ENCODE assay signal across 9 mouse cellular contexts in the genomic region with DNA sequence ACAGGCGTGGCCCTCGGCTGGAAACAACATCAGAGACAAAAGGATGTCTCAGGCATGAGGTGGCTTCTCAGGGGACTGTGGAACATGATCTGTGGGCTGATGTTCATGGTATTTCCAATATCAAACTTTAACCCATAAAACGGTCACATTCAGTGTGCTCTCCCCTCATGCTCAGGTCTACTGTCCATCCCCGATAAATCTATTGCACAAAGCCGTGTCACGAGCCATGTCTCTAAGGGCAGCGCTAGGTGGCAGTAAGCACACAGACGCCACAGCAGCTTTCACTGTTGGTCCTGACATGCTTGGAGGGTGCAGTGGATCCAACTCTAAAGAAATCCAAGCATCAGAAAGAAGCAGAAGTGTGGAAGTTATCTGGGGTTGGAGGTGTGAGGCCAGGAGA. TPM values are rescaled to one million over a fixed set of nuclear protein-coding genes. Genes with fewer than 3 reads are reported as not detected.
A peak's percentile ranks its signal among the peaks of the same experiment; 100 is the strongest.
DNase-seq lines count a peak whose midpoint lies in the region; ATAC-seq and TF ChIP-seq lines count a peak whose summit lies in the region.
"Had no signal": no experiment of that assay in that cellular context is flagged by ENCODE, and none has a peak within 500 bp of the region (broad histone marks: within the 10 kb centered on the region; RNA-seq: fewer than 3 reads in every experiment).

No protein-coding gene starts in this region.

- no peak for DNase-seq in heart, embryonic 10.5 days (ENCODE audit: low spot score)
- peak; percentile 68 to 73 for DNase-seq in cerebellum, postnatal 10 days
- DNase-seq in heart, postnatal 10 days: peak; percentile 51 to 56
- DNase-seq in left cerebral cortex, postnatal 14 days (ENCODE audit: low spot score in 2 of 2): peak; percentile 38 to 43
- DNase-seq in T-cell, adult 2 months (ENCODE audit: low spot score): no peak

- no peaks in the 10 kb centered on the region for H3K4me1 ChIP-seq in heart, embryonic 16.5 days (ENCODE audit: control insufficient read depth, insufficient read depth, low read length)
- peaks cover 2% of the 10 kb centered on the region for H3K4me1 ChIP-seq in heart, embryonic 10.5 days
- no peaks in the 10 kb centered on the region for H3K4me1 ChIP-seq in ES-Bruce4 (ENCODE audit: control insufficient read depth, insufficient read depth, low read length)
- no peaks in the 10 kb centered on the region for H3K4me1 ChIP-seq in midbrain, embryonic 15.5 days

- intact Hi-C loops in heart, postnatal 10 days (cut with DNase I): loop anchor here (2.0 to 5.0 kb wide), 4 partner anchors 103 to 479 kb away; partner anchors contain the start of gene Abhd5
- intact Hi-C loops in left cerebral cortex, postnatal 14 days (cut with DNase I): loop anchor here (1.0 to 5.0 kb wide), 3 partner anchors 62 to 479 kb away; no protein-coding TSS in a partner anchor

- peak; percentile 65 for TF ChIP-seq CTCF in ES-Bruce4 (IDR thresholded peaks at IDR 0.05; ENCODE audit: low read depth, low read length)

- ATAC-seq in heart, embryonic 16.5 days (replicated peaks; ENCODE audit: extremely low read depth, insufficient read depth, low FRiP score): 0 out of 2 replicates have a peak, but pooled peaks have one; percentile 46
- ATAC-seq in midbrain, embryonic 15.5 days (replicated peaks): peak; percentile 62; the same call in 1 of the 2 replicates

- TF ChIP-seq EP300 in ES-Bruce4 (IDR thresholded peaks at IDR 0.05; ENCODE audit: insufficient read depth, low read depth, low read length): no peak

- H3K4me3 ChIP-seq in heart, embryonic 16.5 days (ENCODE audit: low read length): no peak overlapping the region
- H3K4me3 ChIP-seq in heart, embryonic 10.5 days: no peak overlapping the region
- H3K4me3 ChIP-seq in ES-Bruce4 (ENCODE audit: low read depth, low read length): no peak overlapping the region
- H3K4me3 ChIP-seq in midbrain, embryonic 15.5 days: no peak overlapping the region
- H3K4me3 ChIP-seq: heart, embryonic 15.5 days had no signal

- H3K27me3 ChIP-seq in heart, embryonic 16.5 days (ENCODE audit: control insufficient read depth, insufficient read depth, low read length): no peaks in the 10 kb centered on the region
- H3K27me3 ChIP-seq in heart, embryonic 10.5 days (ENCODE audit: insufficient read depth, poor library complexity, severe bottlenecking): no peaks in the 10 kb centered on the region
- no peaks in the 10 kb centered on the region for H3K27me3 ChIP-seq in ES-Bruce4 (ENCODE audit: control insufficient read depth, insufficient read depth, low read length, poor library complexity, severe bottlenecking)
- no peaks in the 10 kb centered on the region for H3K27me3 ChIP-seq in midbrain, embryonic 15.5 days (replicated peaks)
- H3K27me3 ChIP-seq: heart, embryonic 15.5 days had no signal

- H3K4me2 ChIP-seq in heart, embryonic 16.5 days (ENCODE audit: low read depth, low read length): no peak overlapping the region
- H3K4me2 ChIP-seq in midbrain, embryonic 15.5 days: no peak overlapping the region
- H3K4me2 ChIP-seq: heart, embryonic 15.5 days had no signal

- no peak for TF ChIP-seq POLR2A in ES-Bruce4 (IDR thresholded peaks at IDR 0.05; ENCODE audit: insufficient read depth, low read length)

- WGBS in heart, embryonic 16.5 days: 35% methylated on average over 8 of the region's 8 CpGs
- WGBS in heart, embryonic 10.5 days: 39% methylated on average over 8 of the region's 8 CpGs
- WGBS in midbrain, embryonic 15.5 days: 31% methylated on average over 8 of the region's 8 CpGs

- H3K9me3 ChIP-seq in heart, embryonic 16.5 days (replicated peaks; ENCODE audit: control insufficient read depth, low read length): no peaks in the 10 kb centered on the region; the same call in 1 of the 2 replicates
- H3K9me3 ChIP-seq in heart, embryonic 10.5 days: no peaks in the 10 kb centered on the region
- H3K9me3 ChIP-seq in ES-Bruce4 (replicated peaks; ENCODE audit: control insufficient read depth, insufficient read depth, low read length, poor library complexity, severe bottlenecking): no peaks in the 10 kb centered on the region
- H3K9me3 ChIP-seq in midbrain, embryonic 15.5 days: no peaks in the 10 kb centered on the region

- H3K36me3 ChIP-seq in heart, embryonic 16.5 days (ENCODE audit: control insufficient read depth, insufficient read depth): peaks cover 20% of the 10 kb centered on the region; the same call in 1 of the 2 replicates
- peaks cover 35% of the 10 kb centered on the region for H3K36me3 ChIP-seq in heart, embryonic 10.5 days
- H3K36me3 ChIP-seq in ES-Bruce4 (ENCODE audit: control insufficient read depth, insufficient read depth, low read length, poor library complexity, severe bottlenecking): no peaks in the 10 kb centered on the region
- peaks cover 11% of the 10 kb centered on the region; the same call in 1 of the 2 replicates for H3K36me3 ChIP-seq in midbrain, embryonic 15.5 days (replicated peaks)

- H3K27ac ChIP-seq in heart, embryonic 16.5 days (ENCODE audit: low read length): no peak overlapping the region
- H3K27ac ChIP-seq in heart, embryonic 10.5 days: no peak overlapping the region
- no peak overlapping the region for H3K27ac ChIP-seq in ES-Bruce4 (ENCODE audit: insufficient read depth, low read length)
- no peak overlapping the region for H3K27ac ChIP-seq in midbrain, embryonic 15.5 days
- H3K27ac ChIP-seq: heart, embryonic 15.5 days had no signal

- no peak overlapping the region for H3K9ac ChIP-seq in heart, embryonic 16.5 days (ENCODE audit: low read length)
- no peak overlapping the region for H3K9ac ChIP-seq in ES-Bruce4 (ENCODE audit: low read depth, poor library complexity, severe bottlenecking)
- H3K9ac ChIP-seq in midbrain, embryonic 15.5 days: no peak overlapping the region
- H3K9ac ChIP-seq: heart, embryonic 15.5 days had no signal

RNA-seq across cellular contexts. Expression of gene Ano10, which starts 46.1 kb away (rescaled TPM):
- 27.3 and 32.2 TPM in 2 replicates for polyA plus RNA-seq in heart, embryonic 16.5 days (2015; fragmentation: Nextera tagmentation; extraction: Ambion mirVana)
- 31.4 and 36.7 TPM in 2 replicates for polyA plus RNA-seq in heart, embryonic 10.5 days (2016; fragmentation: Nextera tagmentation; extraction: Ambion mirVana)
- 19.4 and 19.6 TPM in 2 replicates for polyA plus RNA-seq in ES-Bruce4 (2011; ENCODE audit: insufficient read depth, insufficient read length, low read depth, missing spikeins)
- total RNA-seq in heart, postnatal 10 days (2021): 10 to 100 TPM; 28.2 to 31.5 TPM
- 10 to 100 TPM; 28.5 to 34.2 TPM for total RNA-seq in left cerebral cortex, postnatal 14 days (2021)
- polyA plus RNA-seq in midbrain, embryonic 15.5 days (2015; fragmentation: Nextera tagmentation; extraction: Ambion mirVana): 39.7 and 41.9 TPM in 2 replicates

Comparison
In these comparisons a context has a peak if more than half of its experiments do, and no peak if none do; other contexts are left out.
1. DNase-seq: peak in cerebellum, postnatal 10 days (2 of 2), heart, postnatal 10 days (2 of 2) and left cerebral cortex, postnatal 14 days (2 of 2); none in heart, embryonic 10.5 days (single experiment) and T-cell, adult 2 months (single experiment).